Mouse (Mus musculus): ENCODE results near the gene Aak1. TPM values are rescaled to one million over a fixed set of nuclear protein-coding genes. Genes with fewer than 3 reads are reported as not detected.
"Not testable (repeated sequence)": the region's sequence is repeated elsewhere in the genome, so short reads cannot be mapped to it uniquely, and the experiment has no call there.

Aak1 gene
- total RNA-seq, 2 experiments from 2014 or later: 99.0 to 109 TPM

- no peak for DNase-seq
Observed at GRCm38 (mm10) chr6:87026980-87027379, 177.7 kb downstream of the Aak1 start.

GRCm38 (mm10) chr6:87028881-87029280, 179.6 kb downstream of the Aak1 start:
- no peak for DNase-seq

GRCm38 (mm10) chr6:87031310-87031709, 182.0 kb downstream of the Aak1 start:
- DNase-seq: not testable (repeated sequence)

GRCm38 (mm10) chr6:87032401-87032800, 183.1 kb downstream of the Aak1 start:
- no peak for DNase-seq

GRCm38 (mm10) chr6:87034395-87034794, 185.1 kb downstream of the Aak1 start:
- no peak for DNase-seq

GRCm38 (mm10) chr6:87037826-87038620, 188.7 kb downstream of the Aak1 start:
- peak; percentile 12 for DNase-seq

- no peak for DNase-seq
Observed at GRCm38 (mm10) chr6:87039161-87039560, 189.8 kb downstream of the Aak1 start.

GRCm38 (mm10) chr6:87040971-87041370, 191.7 kb downstream of the Aak1 start:
- no peak for DNase-seq

GRCm38 (mm10) chr6:87041431-87041830, 192.1 kb downstream of the Aak1 start:
- no peak for DNase-seq

GRCm38 (mm10) chr6:87042004-87042336, 192.7 kb downstream of the Aak1 start:
- no peak for DNase-seq

GRCm38 (mm10) chr6:87042337-87043130, 193.2 kb downstream of the Aak1 start, which contains the start of gene Gfpt1:
Gfpt1 (plus strand) TSS chr6:87042846.
- peak; percentile 96 for DNase-seq

- DNase-seq: no peak
Observed at GRCm38 (mm10) chr6:87043131-87043516, 193.8 kb downstream of the Aak1 start.

GRCm38 (mm10) chr6:87044895-87045294, 195.6 kb downstream of the Aak1 start:
- DNase-seq: no peak

GRCm38 (mm10) chr6:87045507-87045906, 196.2 kb downstream of the Aak1 start:
- DNase-seq: no peak

GRCm38 (mm10) chr6:87048712-87049111, 199.4 kb downstream of the Aak1 start:
- not testable (repeated sequence) for DNase-seq

GRCm38 (mm10) chr6:87051886-87052425, 202.6 kb downstream of the Aak1 start:
- no peak for DNase-seq

Other genes starting within 250 kb of the Aak1 start
- gene Asprv1, start 221.4 kb upstream of the Aak1 start, total RNA-seq (2021): under 1 TPM; 0.27 to 0.33 TPM
- gene Mxd1, start 180.4 kb upstream of the Aak1 start, total RNA-seq (2021): 1 to 10 TPM; 4.0 to 4.3 TPM
- gene Snrnp27, start 165.0 kb upstream of the Aak1 start, total RNA-seq (2021): 10 to 100 TPM; 44.7 to 47.0 TPM
- 10 to 100 TPM in 1 of 2 experiments, 1 to 10 TPM in 1; 9.1 to 11.3 TPM for gene Gmcl1, start 116.1 kb upstream of the Aak1 start, total RNA-seq (2021)
- 10 to 100 TPM; 36.4 to 36.5 TPM for gene Anxa4, start 55.9 kb upstream of the Aak1 start, total RNA-seq (2021)
- 10 to 100 TPM; 73.1 to 79.3 TPM for gene Nfu1, start 159.7 kb downstream of the Aak1 start, total RNA-seq (2021)
- gene Gfpt1, start 193.3 kb downstream of the Aak1 start, total RNA-seq (2021): 10 to 100 TPM; 21.6 to 22.9 TPM

Measured in heart, postnatal 4 days (tissue).